Mouse (Mus musculus): ENCODE measurements at regions not wholly inside any gene's neighbourhood (a gene's known extent, or its start where the extent isn't known, plus 50 kb on each side); places are given as distances from the start of the nearest gene placed in this dataset.

- DNase-seq, result no peak
Measured at GRCm38 (mm10) chr11:19356151-19356550, 337.4 kb upstream of the Meis1 start.

- no peak for DNase-seq
Measured at GRCm38 (mm10) chr11:19369152-19369551, 350.4 kb upstream of the Meis1 start.

GRCm38 (mm10) chr11:19373476-19373875 lies 354.7 kb upstream of the Meis1 start:
- DNase-seq, result no peak

GRCm38 (mm10) chr11:19380935-19381334 lies 362.1 kb upstream of the Meis1 start:
- DNase-seq, result no peak

- DNase-seq, result no peak
Measured at GRCm38 (mm10) chr11:19389136-19389535, 370.4 kb upstream of the Meis1 start.

GRCm38 (mm10) chr11:19392190-19392589 lies 373.4 kb upstream of the Meis1 start:
- no peak for DNase-seq

- DNase-seq, result no peak
Measured at GRCm38 (mm10) chr11:19394372-19394771, 375.6 kb upstream of the Meis1 start.

- no peak for DNase-seq
Measured at GRCm38 (mm10) chr11:19400396-19400795, 381.6 kb upstream of the Meis1 start.

GRCm38 (mm10) chr11:19420143-19420542 lies 401.4 kb upstream of the Meis1 start:
- no peak for DNase-seq

- no peak for DNase-seq
Measured at GRCm38 (mm10) chr11:19423268-19423667, 404.5 kb upstream of the Meis1 start.

- peak; percentile 48 for DNase-seq
Measured at GRCm38 (mm10) chr11:19423841-19424815, 405.3 kb upstream of the Meis1 start.

- no peak for DNase-seq
Measured at GRCm38 (mm10) chr11:19427559-19427958, 408.8 kb upstream of the Meis1 start.

- no peak for DNase-seq
Measured at GRCm38 (mm10) chr11:19433680-19434619, 415.2 kb upstream of the Meis1 start.

- DNase-seq, result no peak
Measured at GRCm38 (mm10) chr11:19438385-19438784, 419.6 kb upstream of the Meis1 start.

- DNase-seq, result no peak
Measured at GRCm38 (mm10) chr11:19441936-19442335, 423.2 kb upstream of the Meis1 start.

- DNase-seq, result no peak
Measured at GRCm38 (mm10) chr11:19455391-19456290, 436.9 kb upstream of the Meis1 start.

GRCm38 (mm10) chr11:19456577-19456976 lies 437.8 kb upstream of the Meis1 start:
- no peak for DNase-seq

GRCm38 (mm10) chr11:19463730-19464358 lies 445.1 kb upstream of the Meis1 start:
- no peak for DNase-seq

GRCm38 (mm10) chr11:19468373-19468772 lies 449.6 kb upstream of the Meis1 start:
- no peak for DNase-seq

GRCm38 (mm10) chr11:19468803-19469202 lies 450.0 kb upstream of the Meis1 start:
- DNase-seq, result no peak

- no peak for DNase-seq
Measured at GRCm38 (mm10) chr11:19470648-19471341, 452.0 kb upstream of the Meis1 start.
